Mouse (Mus musculus): ENCODE data around the gene Dapk3.
"Not testable (repeated sequence)": the region's sequence is repeated elsewhere in the genome, so short reads cannot be mapped to it uniquely, and the experiment has no call there.

Dapk3 gene

DNA sequence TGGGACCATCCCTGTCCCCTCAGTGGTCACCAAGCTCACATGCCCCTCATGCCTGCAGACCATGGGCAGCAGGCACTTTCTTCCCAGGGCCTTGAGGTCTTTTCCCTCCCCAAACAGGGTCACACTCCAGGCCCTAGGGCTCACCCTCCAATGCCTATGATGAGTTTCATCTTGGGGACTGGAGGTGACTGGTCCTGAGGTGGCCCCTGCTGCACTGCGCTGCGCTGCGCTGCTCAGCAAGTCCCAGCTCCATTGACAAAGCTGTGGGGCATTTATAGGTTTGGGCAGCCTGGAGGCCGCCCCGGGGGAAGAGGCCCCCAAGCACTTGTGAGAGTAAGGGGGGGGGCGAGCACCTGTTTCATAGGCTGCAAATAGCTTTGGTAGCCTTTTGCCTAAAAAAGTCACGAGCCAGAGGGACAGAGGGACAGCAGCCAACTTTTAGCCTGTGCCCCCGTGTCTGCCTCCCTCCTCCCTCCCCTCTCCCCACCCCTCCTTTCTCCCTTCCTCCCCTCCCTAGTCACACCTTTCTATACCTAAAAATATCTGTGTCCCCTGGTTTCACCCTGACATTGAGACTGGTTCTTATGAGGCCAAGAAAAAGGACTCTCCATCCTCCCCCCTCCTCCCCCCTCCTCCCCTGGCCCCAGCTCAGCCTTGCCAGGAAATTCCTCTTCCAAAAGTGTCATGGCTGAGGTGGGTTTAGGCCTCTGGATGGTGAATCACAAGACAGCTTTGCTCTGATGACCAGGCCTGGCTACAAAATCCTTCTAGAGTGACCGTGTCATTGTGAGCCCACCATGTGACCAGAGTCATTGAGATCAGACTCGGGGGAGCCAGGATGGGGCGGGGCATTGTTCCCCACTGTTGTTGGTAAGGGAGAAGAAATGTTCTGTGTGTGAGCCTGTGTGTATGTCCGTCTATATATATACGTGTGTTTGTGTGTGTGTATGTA is 19.3 kb downstream of the Dapk3 start, which contains the start of gene Nmrk2:
Gene Nmrk2, minus strand, starts transcription at position 245 of the 952 bp plus-strand sequence.
- no peak for DNase-seq

- no peak for DNase-seq
Observed at GRCm38 (mm10) chr10:81202978-81203720, 20.3 kb downstream of the Dapk3 start.

GRCm38 (mm10) chr10:81204137-81204536 is 21.3 kb downstream of the Dapk3 start:
- no peak for DNase-seq

DNA sequence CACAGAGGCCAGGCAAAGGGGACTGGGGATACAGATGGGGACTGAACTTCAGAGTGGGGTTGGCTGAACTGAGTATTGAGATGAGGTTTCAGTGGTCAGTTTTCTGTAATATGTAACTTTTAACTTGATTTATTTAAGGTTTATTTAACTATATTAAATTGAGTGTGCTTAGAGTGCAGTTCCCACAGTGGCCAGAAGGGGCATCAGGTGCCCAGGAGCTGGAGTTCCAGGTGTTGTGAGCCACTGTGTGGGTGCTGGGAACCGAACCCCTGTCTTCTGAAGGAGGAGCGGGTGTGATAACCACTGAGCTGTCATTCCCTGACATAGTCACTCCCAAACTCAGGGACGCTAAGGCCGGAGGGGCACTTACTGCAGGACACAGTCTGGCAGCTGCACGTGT is 27.3 kb downstream of the Dapk3 start:
- no peak for DNase-seq

DNA sequence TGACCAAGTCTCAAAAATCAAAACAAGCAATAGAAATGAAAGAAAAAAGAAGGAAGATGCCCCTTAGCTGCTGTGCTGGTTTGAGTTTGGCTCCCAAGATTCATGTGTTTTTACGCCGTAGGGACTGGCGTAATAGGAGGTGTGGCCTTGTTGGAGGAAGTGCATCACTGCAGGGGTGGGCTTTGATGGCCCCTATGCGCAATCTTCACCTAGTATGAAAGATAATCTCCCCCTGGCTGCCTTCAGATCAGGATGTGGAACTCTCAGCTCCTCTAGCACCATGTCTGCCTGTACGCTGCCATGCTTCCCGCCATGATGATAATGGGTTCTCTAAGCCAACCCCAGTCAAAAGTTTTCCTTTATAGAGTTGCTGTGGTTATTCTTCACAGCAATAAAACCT is 33.5 kb downstream of the Dapk3 start:
- no peak for DNase-seq

GRCm38 (mm10) chr10:81216810-81217209 is 34.0 kb downstream of the Dapk3 start:
- DNase-seq: no peak

- DNase-seq: not testable (repeated sequence)
Observed at GRCm38 (mm10) chr10:81217267-81217666, 34.5 kb downstream of the Dapk3 start.

DNA sequence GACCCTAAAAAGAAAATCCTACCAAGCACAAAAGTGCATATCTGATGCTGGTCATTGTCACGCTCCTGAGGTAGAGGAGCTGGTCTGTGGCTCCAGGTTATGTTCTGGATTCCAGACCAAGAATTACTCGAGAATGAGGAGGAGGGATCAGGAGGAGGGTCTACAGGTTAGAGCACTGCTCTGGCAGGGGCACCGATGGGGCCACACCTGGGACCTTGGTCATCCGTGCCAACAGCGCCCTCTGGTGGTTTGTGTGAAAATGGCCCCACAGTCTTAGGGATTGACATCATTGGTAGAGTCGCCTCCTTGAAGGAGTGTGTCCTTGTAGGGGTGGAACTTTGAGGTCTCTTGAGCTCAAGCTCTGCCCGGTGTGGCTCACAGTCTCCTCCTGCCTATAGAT is 35.2 kb downstream of the Dapk3 start:
- DNase-seq: peak; percentile 65

- no peak for DNase-seq
Observed at GRCm38 (mm10) chr10:81221402-81222015, 38.7 kb downstream of the Dapk3 start.

GRCm38 (mm10) chr10:81223731-81224130 is 40.9 kb downstream of the Dapk3 start:
- not testable (repeated sequence) for DNase-seq

GRCm38 (mm10) chr10:81229735-81230437 is 47.1 kb downstream of the Dapk3 start:
- DNase-seq: no peak

DNA sequence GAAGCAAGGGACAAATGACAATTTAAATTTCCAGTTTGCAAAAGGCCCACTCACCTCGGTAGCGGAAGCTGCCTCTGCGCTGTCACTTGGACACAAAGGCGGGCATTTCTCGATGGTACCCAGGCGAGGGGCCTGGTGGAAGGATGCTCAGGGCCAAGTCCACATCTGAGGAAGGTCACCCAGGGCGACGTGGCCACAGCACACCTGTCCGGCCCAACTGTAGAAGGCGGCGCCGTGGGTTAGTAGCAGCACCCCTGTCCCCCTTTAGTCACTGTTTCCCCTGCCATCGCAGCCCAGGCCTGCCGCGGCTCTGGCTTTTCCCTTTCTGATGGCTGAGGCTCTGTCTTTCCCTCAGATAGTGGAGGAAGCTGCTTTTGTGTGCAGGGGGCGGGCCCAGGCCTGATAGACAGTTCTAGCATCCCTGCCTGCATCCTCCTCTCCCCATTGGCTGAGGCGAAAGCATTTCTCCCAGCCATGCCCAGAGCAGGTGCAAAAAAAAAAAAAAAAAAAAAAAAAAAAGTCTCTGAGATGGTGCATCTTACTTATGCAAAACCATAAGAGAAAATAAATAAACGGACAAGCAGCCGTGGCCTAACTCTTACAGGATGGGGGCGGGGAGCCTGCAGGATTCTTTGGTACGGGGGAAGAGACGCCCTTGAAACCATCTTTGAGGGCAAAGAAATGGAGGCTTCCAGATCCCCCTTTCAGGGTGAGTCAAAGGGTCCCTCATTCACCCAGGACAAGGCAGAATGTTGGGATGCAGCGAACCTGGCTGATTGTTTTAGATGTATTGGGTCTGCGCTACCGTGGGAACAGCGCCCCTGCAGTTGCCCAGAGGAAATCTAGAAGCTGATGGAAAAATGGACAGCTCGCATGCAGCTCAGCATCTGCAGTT is 47.9 kb downstream of the Dapk3 start, which contains the start of gene Atcay:
Gene Atcay, minus strand, starts transcription at position 396 of the 895 bp plus-strand sequence.
- peak; percentile 61 for DNase-seq

GRCm38 (mm10) chr10:81231436-81231835 is 48.6 kb downstream of the Dapk3 start:
- DNase-seq: no peak

- DNase-seq: peak; percentile 91
Observed at GRCm38 (mm10) chr10:81232580-81233225, 49.9 kb downstream of the Dapk3 start, which contains the start of gene Zfr2. Zfr2 (plus strand) TSS chr10:81233155.

DNA sequence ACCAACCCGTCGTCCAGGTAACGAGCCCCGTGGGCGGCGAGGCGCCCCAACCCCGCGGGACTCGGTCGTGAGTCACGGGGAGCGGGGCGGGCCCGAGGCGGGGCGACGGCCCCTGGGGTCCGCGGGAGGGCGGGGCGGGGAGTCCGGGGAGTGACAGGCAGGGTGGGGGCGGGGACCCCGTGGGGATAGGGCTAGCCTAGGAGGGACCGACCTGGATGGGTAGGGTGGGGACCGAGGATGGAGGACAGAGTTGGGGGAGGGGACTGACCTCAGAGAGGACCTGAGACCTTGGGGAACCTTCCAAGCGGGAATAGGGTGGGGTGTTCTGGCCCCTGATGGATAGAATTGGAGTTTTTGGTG is 50.4 kb downstream of the Dapk3 start:
- DNase-seq: no peak

DNA sequence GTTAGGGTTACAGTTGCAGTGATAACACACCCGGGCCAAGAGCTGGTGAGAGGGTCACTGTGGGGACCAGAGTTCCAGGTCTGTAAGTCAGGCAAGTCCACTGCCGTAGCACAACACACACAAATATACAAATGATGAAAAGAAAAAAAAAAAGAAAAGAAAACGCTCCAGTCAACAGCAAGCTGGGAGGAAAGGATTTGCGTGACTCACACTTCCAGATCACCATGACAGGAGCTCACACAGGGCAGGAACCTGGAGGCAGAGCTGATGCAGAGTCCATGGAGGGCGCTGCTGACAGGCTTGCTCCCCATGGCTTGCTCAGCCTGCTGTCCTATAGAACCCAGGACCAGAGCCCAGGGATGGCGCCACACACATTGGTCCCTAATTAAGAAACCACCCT is 51.4 kb downstream of the Dapk3 start:
- no peak for DNase-seq

GRCm38 (mm10) chr10:81236471-81237268 is 53.9 kb downstream of the Dapk3 start:
- DNase-seq: no peak

- no peak for DNase-seq
Observed at GRCm38 (mm10) chr10:81238618-81239017, 55.8 kb downstream of the Dapk3 start.

DNA sequence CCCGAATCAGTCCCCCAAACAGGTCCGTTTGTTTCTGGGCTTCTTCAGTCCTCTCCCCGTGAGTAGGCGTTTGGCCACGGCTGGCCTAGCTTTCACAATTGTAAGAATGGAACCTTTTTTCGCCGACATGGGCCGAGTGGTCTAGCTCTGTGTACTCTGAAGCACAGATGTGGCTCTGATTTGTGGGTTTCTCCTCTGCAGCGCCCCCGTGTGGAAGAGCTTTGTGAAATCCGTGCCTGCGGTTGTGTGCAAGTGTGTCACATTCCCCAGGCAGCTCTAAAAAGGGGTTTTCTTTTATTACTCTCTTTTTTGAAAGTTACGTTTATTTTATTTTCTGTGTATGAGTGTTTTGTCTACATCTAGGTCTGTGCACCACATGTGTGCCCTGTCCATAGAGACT is 58.1 kb downstream of the Dapk3 start:
- peak; percentile 80 for DNase-seq

- no peak for DNase-seq
Observed at GRCm38 (mm10) chr10:81242021-81242420, 59.2 kb downstream of the Dapk3 start.
